Mouse (Mus musculus): Measurements from ENCODE around the gene Deaf1. TPM values are rescaled to one million over a fixed set of nuclear protein-coding genes. Genes with fewer than 3 reads are reported as not detected.
A peak's percentile ranks its signal among the peaks of the same experiment; 100 is the strongest.

Deaf1 gene
- polyA plus RNA-seq, 1 experiment from 2014 or later, result 82.0 TPM

GRCm38 (mm10) chr7:141293852-141294471 is 33.5 kb downstream of the Deaf1 start:
- Histone ChIP-seq H3K27ac (replicated peaks) (no peak overlapping the region), H3K4me1 (peaks cover 29% of the 10 kb centered on the region), H3K4me3 (replicated peaks) (peak overlapping the region; percentile 38), H3K36me3 (peaks cover 16% of the 10 kb centered on the region), H3K4me2 (replicated peaks) (peak overlapping the region; percentile 67), H3K9me3 (replicated peaks) (no peaks in the 10 kb centered on the region), H3K9ac (no peak overlapping the region), H3K27me3 (peaks cover 49% of the 10 kb centered on the region)
- under 1% methylated on average over 53 of the region's 53 CpGs for WGBS
- no peak for ATAC-seq (ENCODE audit: insufficient number of reproducible peaks, low FRiP score, low TSS enrichment, low read depth)

- Histone ChIP-seq H3K4me1 (peaks cover 29% of the 10 kb centered on the region), H3K9me3 (replicated peaks) (no peaks in the 10 kb centered on the region), H3K4me3 (replicated peaks) (peak overlapping the region; percentile 53), H3K36me3 (peaks cover 9% of the 10 kb centered on the region), H3K4me2 (replicated peaks) (peak overlapping the region; percentile 98), H3K9ac (peak overlapping the region; percentile 37; the same call in 1 of the 2 replicates), H3K27me3 (peaks cover 49% of the 10 kb centered on the region), H3K27ac (replicated peaks) (no peak overlapping the region)
- WGBS, result 39% methylated on average over 15 of the region's 15 CpGs
- no peak for ATAC-seq (ENCODE audit: insufficient number of reproducible peaks, low FRiP score, low TSS enrichment, low read depth)
These were observed 34.7 kb downstream of the Deaf1 start for GRCm38 (mm10) chr7:141292583-141293388.

GRCm38 (mm10) chr7:141291921-141292582 is 35.4 kb downstream of the Deaf1 start, which contains the start of gene Drd4:
TSS of gene Drd4 (plus strand) at chr7:141292006.
- H3K27me3 ChIP-seq, result peaks cover 49% of the 10 kb centered on the region
- H3K36me3 ChIP-seq, result peaks cover 4% of the 10 kb centered on the region
- H3K9me3 ChIP-seq (replicated peaks), result no peaks in the 10 kb centered on the region
- 2% methylated on average over 46 of the region's 46 CpGs for WGBS
- ATAC-seq (ENCODE audit: insufficient number of reproducible peaks, low FRiP score, low TSS enrichment, low read depth), result no peak
- H3K9ac ChIP-seq, result peak within 1 kb of the TSS; percentile 37
- peaks cover 29% of the 10 kb centered on the region for H3K4me1 ChIP-seq
- H3K4me3 ChIP-seq (replicated peaks), result peak within 1 kb of the TSS; percentile 53
- no peak within 1 kb of the TSS for H3K27ac ChIP-seq (replicated peaks)
- peak within 1 kb of the TSS; percentile 98 for H3K4me2 ChIP-seq (replicated peaks)

- WGBS, result 69% methylated on average over 3 of the region's 3 CpGs
- Histone ChIP-seq H3K9ac (no peak overlapping the region), H3K36me3 (no peaks in the 10 kb centered on the region), H3K4me2 (replicated peaks) (no peak overlapping the region), H3K9me3 (replicated peaks) (no peaks in the 10 kb centered on the region), H3K4me3 (replicated peaks) (no peak overlapping the region), H3K27ac (replicated peaks) (no peak overlapping the region), H3K4me1 (peaks cover 12% of the 10 kb centered on the region), H3K27me3 (peaks cover 21% of the 10 kb centered on the region)
- no peak for ATAC-seq (ENCODE audit: insufficient number of reproducible peaks, low FRiP score, low TSS enrichment, low read depth)
These were observed 39.4 kb downstream of the Deaf1 start for GRCm38 (mm10) chr7:141288042-141288441.

- Histone ChIP-seq H3K36me3 (no peaks in the 10 kb centered on the region), H3K9ac (no peak overlapping the region), H3K4me1 (peaks cover 11% of the 10 kb centered on the region), H3K4me2 (replicated peaks) (no peak overlapping the region), H3K27me3 (0 out of 2 replicates have a peak, but pooled peaks cover 3% of the 10 kb centered on the region), H3K9me3 (replicated peaks) (no peaks in the 10 kb centered on the region), H3K27ac (replicated peaks) (no peak overlapping the region), H3K4me3 (replicated peaks) (no peak overlapping the region)
- no peak for ATAC-seq (ENCODE audit: insufficient number of reproducible peaks, low FRiP score, low TSS enrichment, low read depth)
- WGBS, result 80% methylated on average over 4 of the region's 4 CpGs
These were observed 44.7 kb downstream of the Deaf1 start for GRCm38 (mm10) chr7:141282756-141283155.

GRCm38 (mm10) chr7:141281442-141281841 is 46.0 kb downstream of the Deaf1 start:
- Histone ChIP-seq H3K4me3 (replicated peaks) (no peak overlapping the region), H3K9me3 (replicated peaks) (no peaks in the 10 kb centered on the region), H3K36me3 (no peaks in the 10 kb centered on the region), H3K27ac (replicated peaks) (no peak overlapping the region), H3K9ac (no peak overlapping the region), H3K4me1 (peaks cover 11% of the 10 kb centered on the region), H3K27me3 (0 out of 2 replicates have a peak, but pooled peaks cover 3% of the 10 kb centered on the region), H3K4me2 (replicated peaks) (no peak overlapping the region)
- no peak for ATAC-seq (ENCODE audit: insufficient number of reproducible peaks, low FRiP score, low TSS enrichment, low read depth)
- 52% methylated on average over 6 of the region's 6 CpGs for WGBS

GRCm38 (mm10) chr7:141278766-141279590 is 48.5 kb downstream of the Deaf1 start, which contains the start of gene Sct:
TSS of gene Sct (minus strand) at chr7:141279133.
- 2% methylated on average over 41 of the region's 46 CpGs for WGBS
- H3K4me3 ChIP-seq (replicated peaks), result peak within 1 kb of the TSS; percentile 48
- H3K27me3 ChIP-seq, result 0 out of 2 replicates have a peak, but pooled peaks cover 3% of the 10 kb centered on the region
- peaks cover 11% of the 10 kb centered on the region for H3K4me1 ChIP-seq
- H3K27ac ChIP-seq (replicated peaks), result no peak within 1 kb of the TSS
- no peaks in the 10 kb centered on the region for H3K36me3 ChIP-seq
- peak within 1 kb of the TSS; percentile 35 for H3K9ac ChIP-seq
- no peak; the same call in 1 of the 2 replicates for ATAC-seq (ENCODE audit: insufficient number of reproducible peaks, low FRiP score, low TSS enrichment, low read depth)
- peak within 1 kb of the TSS; percentile 96 for H3K4me2 ChIP-seq (replicated peaks)
- no peaks in the 10 kb centered on the region for H3K9me3 ChIP-seq (replicated peaks)

GRCm38 (mm10) chr7:141277701-141278678 is 49.5 kb downstream of the Deaf1 start:
- Histone ChIP-seq H3K4me1 (peaks cover 11% of the 10 kb centered on the region), H3K9me3 (replicated peaks) (no peaks in the 10 kb centered on the region), H3K27ac (replicated peaks) (no peak overlapping the region), H3K36me3 (no peaks in the 10 kb centered on the region), H3K4me2 (replicated peaks) (peak overlapping the region; percentile 96; the same call in 1 of the 2 replicates), H3K9ac (no peak overlapping the region), H3K4me3 (replicated peaks) (peak overlapping the region; percentile 48; the same call in 1 of the 2 replicates), H3K27me3 (0 out of 2 replicates have a peak, but pooled peaks cover 3% of the 10 kb centered on the region)
- 69% methylated on average over 11 of the region's 11 CpGs for WGBS
- ATAC-seq (ENCODE audit: insufficient number of reproducible peaks, low FRiP score, low TSS enrichment, low read depth), result no peak

- Histone ChIP-seq H3K4me3 (replicated peaks) (no peak within 1 kb of the TSS), H3K4me2 (replicated peaks) (no peak within 1 kb of the TSS), H3K4me1 (peaks cover 11% of the 10 kb centered on the region), H3K27ac (replicated peaks) (no peak within 1 kb of the TSS), H3K27me3 (0 out of 2 replicates have a peak, but pooled peaks cover 3% of the 10 kb centered on the region), H3K36me3 (no peaks in the 10 kb centered on the region), H3K9me3 (replicated peaks) (no peaks in the 10 kb centered on the region), H3K9ac (no peak within 1 kb of the TSS)
- ATAC-seq (ENCODE audit: insufficient number of reproducible peaks, low FRiP score, low TSS enrichment, low read depth), result no peak
- 60% methylated on average over 11 of the region's 11 CpGs for WGBS
These were observed 50.9 kb downstream of the Deaf1 start, which contains the start of gene Cdhr5 for GRCm38 (mm10) chr7:141276546-141276945. TSS of gene Cdhr5 (minus strand) at chr7:141276786.

Data from embryonic facial prominence, embryonic 15.5 days (tissue).